Mouse (Mus musculus): ENCODE results near the gene Spint2.

Spint2 gene

DNA sequence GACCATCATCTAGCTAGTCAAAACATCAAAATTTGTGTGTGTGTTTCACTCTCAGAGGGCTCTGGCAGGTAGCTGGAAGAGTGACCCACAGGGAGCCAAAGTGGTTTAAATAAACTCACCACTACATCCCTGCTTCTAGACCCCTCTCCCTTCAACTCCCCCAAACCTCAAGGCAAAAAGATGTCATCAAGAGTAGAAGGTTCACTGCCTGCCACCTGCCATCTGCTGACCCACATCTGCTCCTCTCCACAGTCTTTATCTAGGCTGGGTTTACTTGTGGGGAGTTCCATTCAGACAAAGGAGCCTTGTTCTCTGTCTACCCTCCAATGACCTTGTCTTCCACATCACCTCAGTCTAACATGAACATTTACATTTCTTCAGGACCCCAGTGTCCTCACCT is 2.5 kb downstream of the Spint2 start:
- DNase-seq: no peak

DNA sequence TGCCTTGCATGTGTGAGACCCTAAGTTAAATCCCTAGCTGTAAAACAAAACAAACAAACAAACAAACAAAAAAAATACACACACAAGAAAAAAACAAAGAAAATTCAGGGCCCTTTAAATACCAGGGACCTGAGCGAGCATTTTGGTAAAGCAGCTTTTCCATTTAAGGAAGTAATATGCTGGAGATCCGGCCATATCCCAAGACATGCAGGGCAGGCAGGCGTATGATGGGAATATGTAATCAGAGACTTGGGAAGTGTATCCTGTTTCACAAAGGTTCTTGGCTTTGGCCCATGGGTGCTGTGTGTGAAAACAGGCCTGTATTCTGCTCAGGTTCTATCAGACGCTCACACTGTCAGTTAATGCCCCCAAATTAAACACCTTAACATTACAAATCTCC is 4.2 kb downstream of the Spint2 start:
- no peak for DNase-seq

DNA sequence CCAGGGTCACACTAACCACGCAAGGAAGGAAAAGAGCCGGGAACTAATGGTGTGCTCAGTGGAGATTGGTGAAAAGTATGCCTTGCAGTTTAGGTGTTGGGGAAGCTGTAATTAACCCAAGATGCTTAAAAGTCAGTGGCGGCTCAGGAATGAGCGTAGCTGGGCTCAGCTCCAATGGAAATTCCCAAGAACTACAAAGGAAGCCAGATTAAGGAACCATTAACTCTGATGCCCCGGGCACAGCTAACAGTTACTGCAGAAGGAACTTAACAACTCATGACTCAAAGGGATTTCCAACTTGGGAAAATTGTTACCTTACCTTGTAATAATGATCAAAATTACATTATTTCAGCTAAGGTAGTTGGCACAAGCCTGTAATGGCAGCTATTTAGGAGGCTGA is 5.0 kb downstream of the Spint2 start:
- no peak for DNase-seq

DNA sequence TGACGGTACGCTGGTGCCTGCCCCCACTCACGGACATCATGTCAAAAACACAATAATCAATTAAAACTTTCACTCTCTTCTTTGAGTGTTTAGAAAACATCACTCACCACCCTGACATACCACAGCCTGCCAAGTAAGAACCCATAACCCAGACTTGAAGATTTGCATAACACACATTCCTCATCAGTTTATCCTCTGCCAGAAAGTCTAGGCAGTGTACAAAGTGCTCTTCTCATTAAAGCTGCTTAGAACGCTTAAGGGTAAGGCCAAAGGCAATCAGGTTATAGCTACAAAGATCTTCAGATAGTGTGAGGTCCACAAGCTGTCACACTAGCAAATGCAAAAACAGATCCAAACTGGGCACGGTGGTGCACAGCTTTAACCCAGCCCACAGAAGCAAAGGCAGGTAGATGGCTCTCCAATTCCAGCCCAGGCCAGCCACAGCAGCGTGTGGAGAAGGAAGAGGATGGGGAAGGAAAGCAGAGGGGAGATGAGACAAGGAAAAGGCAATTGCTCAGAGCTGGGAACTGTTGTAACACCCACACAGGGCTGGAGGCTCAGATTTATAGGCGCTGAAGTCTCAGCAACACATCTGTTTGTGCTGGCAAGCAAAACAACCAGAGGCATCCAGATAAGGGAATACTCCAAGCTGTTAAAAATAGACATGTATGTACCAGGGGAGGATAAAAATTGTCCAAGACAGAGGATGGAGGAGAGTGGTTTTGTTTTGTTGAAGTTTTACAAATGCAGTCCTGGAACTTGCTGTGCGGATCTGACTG is 9.8 kb downstream of the Spint2 start:
- DNase-seq: peak; percentile 45

DNA sequence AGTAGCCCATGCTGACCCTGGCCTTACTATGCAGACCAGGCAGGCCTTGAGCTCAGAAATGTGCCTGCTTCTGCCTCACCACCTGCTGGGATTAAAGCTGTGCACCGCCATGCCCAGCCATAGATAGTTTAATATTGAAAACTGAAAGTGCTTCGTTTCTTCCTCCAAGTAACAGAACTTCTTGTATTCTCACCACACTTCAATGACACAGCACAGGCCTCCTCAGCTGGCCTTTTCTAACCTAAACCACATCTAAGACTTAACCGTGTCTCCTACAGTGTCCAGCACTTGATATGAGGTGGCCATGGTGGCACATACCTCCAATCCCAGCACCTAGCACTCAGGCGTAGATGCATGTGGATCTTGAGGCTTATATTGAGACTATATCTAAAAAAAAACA is 11.3 kb downstream of the Spint2 start:
- DNase-seq: no peak

DNA sequence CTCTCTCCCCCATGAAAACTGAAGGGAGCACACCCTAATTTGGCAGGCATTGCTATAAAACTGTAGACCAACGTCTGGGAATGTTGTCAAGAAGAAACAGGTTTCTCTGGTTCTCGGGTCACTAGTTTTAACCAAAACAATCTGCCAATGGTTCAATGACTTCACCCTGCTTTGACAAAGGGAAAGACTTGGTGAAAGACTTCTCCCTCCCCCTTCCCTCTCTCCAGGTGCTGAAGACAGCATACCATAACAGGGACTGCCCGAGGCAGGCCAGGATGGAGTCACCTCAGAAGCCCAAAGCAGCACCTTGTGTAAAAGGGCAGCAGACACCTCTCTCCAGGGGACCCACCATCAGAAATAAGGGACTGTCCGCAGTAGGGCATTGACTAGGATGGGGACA is 14.8 kb downstream of the Spint2 start:
- peak; percentile 62 for DNase-seq

DNA sequence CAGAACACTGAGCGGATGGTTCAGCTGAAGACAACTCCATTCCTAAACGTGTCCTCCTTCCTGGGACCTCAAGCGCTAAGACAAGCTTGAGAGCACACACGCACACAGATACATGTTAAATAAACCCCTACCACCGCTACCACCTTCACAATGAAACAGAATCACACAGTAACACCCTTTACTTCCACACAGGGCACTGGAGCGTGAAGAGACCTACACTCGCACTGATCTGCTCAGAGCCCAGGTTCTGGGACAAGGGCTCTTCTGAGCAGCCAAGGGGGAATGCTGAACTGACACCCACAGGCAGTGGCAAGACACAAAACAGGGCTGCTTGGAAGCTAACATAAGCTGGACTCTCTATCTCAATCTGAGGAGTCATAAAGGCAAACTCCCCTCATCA is 16.1 kb downstream of the Spint2 start:
- DNase-seq: no peak

DNA sequence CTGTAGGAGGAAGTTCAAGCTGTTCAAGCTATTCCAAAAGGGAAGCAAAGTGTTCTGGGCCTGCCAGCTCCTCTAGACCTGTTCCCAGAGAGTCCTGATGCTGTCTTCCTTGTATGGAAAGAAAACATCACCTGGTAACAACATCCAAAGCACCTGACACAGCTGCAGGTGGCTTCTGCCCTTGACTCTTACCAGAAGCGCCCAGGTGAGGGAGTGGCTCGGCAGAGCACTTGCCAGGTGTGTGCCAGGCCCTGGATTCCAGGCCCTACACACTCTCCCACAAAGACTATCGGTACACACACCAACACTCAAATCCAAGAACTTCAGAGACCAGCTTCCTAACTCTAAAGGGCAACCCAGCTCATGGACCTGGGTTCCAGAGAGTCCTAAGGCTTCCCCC is 17.9 kb downstream of the Spint2 start:
- DNase-seq: no peak

DNA sequence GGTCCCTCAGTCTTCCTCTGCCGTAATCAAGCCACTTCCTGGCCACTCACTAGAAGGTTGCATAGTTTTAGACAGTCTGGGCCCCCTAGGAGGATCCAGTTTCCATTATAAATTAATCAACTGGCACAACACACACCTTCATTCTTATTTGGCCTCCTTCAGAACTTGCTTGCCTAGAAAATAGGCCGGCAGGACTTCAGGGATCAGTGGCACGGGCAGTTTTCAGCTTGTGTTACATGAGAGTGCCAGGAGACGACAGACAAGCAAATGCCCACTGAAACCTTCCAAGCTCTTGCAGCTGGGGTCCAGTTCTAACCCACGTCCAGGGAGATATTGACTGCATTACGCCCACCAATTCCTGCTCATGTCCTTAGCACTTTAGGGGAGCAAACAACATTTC is 19.6 kb downstream of the Spint2 start:
- DNase-seq: no peak

DNA sequence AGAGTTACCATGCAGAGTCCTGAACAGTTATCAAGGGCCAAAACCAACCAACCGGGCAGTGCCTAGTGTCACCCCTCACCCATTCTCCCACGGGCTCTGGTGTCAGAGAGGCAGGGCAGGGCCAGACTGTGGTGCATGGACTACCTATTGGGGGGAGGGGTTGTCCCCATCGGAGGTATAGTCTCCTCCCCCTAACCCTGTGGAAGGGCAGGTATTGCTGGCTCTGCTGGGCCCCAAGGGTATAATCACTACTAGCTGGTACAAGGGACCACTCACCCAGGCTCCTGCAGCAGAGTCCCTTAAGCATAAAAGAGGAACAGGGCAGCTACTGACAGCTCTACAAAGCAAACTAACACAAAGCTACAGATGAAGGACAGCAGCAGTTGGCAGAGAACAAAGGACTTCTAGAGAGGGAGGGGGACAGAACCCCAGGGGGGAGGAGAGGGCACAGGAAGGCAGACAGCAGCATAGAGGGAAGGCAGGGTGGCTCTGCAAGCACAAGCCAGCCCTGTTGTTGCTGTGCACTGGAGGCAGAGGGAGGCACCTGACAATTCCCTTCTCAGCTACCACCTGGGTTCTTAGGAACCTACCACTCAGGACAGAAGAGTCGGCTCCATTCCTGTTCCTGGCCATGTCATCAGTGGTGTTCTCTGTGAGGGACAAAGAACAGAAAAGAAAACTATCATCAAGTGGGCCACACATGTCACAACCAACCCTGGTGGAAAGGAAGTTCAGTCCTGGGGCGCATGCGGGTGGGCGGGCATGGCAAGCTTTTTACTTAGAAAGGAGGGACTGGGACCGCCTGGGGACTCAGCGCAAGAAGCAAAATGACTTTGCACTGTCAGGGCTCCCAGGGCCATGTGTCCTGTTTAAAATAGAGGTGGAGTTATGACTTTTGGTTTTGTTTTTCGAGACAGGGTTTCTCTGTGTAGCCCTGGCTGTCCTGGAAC is 21.7 kb downstream of the Spint2 start:
- DNase-seq: no peak

DNA sequence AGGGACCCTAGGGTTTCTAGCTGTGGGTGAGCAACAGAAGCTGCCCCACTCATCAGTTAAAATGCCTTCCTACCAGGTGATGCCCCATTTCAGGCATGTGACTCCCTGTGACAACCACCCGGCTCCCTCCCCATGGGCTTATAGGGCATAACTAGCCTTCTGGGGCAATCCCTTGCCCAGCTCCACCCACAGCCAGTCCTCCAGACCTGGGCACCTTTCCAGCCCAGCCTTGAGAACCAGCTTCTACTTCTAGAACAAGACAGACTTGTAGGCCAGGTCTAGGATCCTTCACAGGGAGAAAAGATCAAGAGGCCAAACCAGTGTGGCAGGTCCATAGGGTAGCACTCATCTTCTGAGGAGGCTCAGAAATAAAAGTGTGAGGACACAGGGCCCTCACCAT is 24.3 kb downstream of the Spint2 start:
- peak; percentile 93 for DNase-seq

DNA sequence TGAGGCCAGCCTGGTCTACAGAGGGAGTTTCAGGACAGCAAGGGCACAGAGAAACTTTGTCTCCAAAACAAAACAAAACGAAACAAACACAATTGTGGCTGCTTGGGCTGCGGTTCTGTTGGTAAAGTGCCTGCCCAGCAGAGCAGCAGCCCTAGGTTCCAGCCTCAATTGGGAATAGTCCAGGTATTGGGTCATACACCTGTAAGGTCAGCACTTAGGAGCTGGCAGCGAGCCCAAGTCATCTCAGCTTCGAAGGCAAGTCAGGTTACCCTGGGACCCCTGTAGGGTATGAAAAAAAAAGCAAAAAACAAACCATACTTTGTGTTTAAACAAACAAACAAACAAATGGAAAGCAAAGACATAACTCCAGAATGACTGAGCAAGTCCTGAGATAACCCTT is 25.8 kb downstream of the Spint2 start:
- DNase-seq: peak; percentile 55

DNA sequence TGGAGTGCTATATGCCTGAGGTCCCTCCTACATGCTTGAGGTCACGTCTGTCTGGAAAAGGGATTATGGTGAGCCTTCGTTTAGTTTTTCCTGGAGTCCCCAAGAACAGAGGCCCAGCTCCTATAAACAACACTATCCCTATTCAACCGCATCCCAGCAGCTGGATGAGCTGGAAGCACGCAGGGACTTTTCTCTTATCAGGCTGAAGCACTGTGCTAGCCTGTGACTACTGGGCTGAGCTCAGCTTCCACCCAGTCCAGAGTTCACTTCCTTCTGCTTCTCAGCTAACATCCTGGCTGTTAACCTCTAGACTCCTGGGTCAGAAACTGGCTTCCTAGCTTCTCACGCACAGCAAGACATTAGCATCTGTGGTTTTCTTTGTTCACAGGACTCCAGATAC is 27.9 kb downstream of the Spint2 start:
- no peak for DNase-seq

DNA sequence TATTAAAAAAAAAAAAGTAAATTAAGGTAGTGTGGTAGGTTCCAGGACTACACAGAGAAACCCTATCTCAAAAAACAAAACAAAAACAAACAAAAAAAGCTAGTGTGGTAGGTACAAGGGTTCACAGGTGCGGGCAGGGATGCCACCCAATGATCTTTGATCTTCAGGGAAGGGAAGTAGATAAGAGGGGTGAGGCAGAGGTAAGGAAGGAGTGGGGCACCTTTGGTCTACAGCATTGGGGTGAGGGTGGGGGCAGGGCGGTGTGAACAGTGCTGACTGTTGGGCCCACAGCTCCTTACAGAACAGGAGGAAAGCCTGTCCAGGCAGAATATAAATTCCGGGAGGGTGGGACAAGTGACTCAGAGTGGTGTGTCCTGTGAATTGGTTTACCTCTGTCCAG is 30.5 kb downstream of the Spint2 start:
- no peak for DNase-seq

DNA sequence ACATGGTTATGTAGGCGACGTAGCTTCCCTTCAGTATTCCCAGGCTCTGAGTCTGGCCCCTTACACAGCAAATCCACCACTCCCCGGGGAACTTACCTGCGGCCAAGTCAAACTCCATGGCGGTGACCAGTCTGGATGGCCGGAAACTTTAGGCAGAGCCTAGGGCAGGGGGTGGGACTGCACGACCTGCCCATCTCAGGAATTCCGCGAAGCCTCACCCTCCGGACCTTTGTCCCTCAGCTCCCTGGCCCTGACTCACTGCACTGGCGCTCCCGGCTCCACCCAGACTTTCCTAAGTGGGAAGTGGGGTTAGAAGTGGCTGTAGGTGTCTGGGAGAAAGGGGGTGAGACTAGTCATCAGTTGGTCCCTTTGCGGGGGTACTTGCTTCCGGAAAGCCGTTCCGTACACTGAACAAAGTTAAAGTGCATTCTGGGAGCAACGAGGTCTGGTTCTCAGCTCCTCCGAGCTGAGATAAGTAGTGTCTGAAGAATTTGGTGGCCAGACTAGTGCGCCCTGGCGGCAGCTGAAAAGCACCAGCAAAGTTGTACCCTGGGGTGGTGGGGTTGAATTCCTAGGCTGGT is 33.4 kb downstream of the Spint2 start, which contains the start of gene 2200002D01Rik:
TSS of gene 2200002D01Rik (minus strand) at position 206 of the 581 bp plus-strand sequence.
- DNase-seq: peak; percentile 60

DNA sequence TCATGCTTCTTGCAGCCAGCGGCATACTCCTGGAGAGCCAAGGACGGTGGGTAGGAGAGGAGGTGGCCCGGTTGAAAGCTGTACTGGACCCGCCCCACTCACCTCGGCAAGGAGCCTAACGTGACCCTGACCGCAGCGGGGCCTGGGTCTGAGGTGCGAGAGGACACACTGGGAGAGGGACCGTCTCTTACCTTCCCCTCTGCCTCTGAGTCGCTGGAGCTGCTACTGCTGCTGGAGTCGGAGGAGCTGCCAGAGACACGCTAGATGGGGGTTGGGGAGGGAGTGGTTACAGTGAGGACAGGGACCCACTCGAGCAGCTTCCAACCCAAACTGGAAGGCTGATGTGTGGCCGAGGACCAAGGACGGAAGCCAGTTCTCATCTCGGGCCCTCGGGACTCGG is 34.0 kb downstream of the Spint2 start:
- no peak for DNase-seq

DNA sequence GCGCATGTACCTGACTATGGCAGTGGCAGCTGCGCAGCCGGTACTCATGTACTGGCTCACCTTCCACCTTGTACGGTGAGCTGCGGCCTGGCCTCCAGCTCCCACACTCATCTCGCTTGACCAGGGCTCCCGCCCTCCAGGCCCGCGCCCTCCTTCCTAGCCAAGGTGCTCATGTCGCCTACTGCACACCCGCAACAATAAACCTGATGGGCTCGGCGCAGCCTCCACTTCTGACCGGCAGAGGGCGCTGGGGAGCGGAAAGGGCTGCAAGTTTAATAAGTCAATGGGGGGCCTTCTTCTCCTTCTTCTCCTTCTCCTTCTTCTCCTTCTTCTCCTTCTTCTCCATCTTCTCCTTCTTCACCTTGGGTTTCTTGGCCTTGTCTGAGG is 34.4 kb downstream of the Spint2 start:
- DNase-seq: peak; percentile 87

DNA sequence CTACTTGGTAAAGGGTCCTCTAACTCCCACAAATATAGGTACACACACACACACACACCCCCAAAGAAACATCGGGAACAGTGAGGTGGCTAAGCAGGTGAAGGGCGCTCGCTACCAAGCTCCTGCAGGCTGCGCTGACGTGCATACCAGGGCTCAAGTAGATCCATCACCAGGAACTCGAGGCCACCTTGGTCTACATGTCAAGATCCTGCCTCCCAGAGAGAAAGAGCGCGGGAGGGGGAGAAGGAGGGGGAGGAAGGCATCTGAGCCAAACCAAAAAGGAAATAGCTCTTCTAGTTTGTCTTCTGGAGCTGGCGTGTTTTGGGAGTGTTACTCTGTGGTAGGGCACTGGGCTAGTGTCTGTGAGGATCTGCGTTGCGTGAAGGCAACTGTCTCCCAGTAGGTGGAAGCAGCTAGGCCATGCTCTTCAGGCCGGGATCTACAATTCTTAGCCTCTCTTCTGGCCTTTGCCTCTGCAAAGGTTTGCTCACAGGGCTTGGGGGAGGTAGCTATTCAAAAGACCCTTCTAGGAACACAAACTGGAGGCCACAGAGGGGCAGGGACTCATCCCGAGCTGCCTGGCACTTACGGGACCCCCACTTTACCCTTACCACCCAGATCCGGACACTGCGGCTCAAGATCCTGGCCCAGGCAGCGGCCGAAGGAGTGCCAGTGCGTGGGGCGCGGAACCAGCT is 34.9 kb downstream of the Spint2 start:
- DNase-seq: no peak

DNA sequence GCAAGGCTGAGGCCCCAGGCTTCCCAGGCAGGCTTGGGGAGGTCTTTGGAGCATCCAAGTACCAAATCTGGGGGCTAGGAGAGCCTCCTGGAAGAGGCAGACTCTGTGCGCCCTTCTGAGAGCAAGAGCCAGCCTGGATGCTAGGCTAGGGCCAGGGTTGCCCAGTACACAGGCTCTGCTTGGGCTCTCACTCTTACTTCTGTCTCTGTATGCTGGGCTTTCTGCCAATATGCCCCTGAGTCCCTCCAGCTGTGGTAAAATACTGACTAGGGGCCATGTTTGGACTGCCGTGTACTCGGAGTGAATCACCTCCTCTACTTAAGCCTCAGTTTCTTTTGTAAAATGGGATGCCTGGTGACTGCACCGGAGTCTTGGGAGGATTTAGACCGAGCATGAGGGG is 35.7 kb downstream of the Spint2 start:
- peak; percentile 39 for DNase-seq

DNA sequence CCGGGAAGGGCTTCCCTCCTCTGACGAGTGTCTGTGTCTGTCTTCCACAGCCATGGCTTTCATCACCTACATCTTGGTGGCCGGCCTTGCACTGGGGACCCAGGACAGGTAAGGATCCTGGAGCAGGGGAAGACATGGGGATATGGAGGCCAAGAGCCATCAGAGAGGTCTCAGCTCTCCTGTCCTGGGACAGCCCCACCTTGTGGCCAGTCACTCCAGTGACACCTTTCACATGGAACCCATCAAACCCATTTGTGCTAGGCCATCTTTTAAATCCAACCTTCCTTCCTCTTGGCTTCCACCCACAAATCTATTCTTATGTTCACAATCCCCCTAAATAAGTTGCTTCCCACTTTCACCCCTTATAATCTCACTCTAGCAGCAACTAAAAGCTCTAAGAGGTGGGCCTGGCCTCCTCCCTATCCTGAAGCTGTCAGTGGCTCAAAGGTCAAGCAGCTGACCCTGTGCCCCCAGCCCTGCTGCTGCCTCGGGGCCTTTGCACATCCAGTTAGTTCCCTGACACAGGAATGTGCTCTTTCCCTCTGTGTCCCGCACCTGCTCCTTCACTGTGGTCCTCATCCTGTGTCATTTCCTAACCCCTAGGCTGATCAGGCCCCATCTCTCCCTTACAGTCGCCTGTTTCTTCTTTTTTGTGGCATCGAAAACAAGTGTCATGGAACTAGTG is 36.8 kb downstream of the Spint2 start:
- DNase-seq: peak; percentile 49

DNA sequence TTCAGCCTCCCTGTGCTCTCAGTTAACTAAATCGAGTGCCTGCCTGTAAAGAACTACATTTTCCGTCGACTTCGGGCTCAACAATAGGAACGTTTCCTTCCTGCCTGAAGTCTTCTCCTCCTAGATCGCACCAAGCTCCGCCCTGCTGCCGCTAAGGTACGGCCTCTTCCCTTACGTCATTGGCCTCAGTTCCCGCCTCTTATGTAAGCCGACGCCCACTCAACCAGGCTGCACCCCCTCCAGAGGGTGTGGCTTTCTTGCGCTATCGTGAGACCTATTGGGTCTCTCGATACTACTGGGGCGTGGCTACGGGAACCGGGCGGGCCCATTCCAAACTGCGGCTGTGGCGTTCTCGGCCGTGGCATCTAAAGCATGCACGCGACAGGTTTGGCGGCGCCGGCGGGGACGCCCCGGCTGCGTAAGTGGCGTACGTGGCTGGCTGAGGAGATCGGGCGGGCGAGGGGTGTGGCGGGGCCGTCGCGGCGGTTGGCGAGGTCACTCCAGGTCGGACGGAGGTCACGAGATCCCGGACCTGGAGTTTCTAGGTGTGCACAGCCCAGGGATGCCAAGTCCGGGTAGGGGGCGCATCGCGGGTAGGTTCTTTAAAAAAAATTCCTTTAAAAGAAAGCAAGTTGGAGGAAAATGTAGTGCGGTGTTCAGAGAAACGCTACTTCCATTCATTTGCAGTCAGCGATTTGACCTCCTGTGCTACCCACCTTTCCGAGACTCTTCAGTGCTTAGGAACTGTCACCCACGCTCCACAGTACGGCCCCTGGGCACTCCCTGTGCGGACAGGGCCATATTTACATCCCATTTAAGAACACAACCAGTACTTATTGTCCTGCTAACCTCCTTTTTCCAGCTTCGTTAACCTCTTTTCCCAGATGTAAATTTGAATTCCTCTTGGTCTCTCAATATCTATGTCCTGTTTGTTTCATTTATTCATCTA is 43.4 kb downstream of the Spint2 start, which contains the start of gene Yif1b:
TSS of gene Yif1b (plus strand) at position 311 of the 949 bp plus-strand sequence.
- DNase-seq: peak; percentile 99

Measured in lung, postnatal 36 days (tissue).